Mouse (Mus musculus) spleen, postnatal 36 days (tissue): Measurements from ENCODE around the gene Ung.

Source experiments
- DNase-seq, 2 experiments: peaks; one replicate each; pipeline ENCODE4 v3.0.0; 2022; ENCODE audit warnings: low spot score in 2 of 2, mixed read lengths in 1 of 2

Ung gene

GRCm38 (mm10) chr5:114130698-114131520 is 723 bp downstream of the Ung start:
- DNase-seq, result peak; percentile 90

GRCm38 (mm10) chr5:114131521-114131840 is 1.3 kb downstream of the Ung start:
- peak; percentile 54 to 65 for DNase-seq

GRCm38 (mm10) chr5:114132841-114133240 is 2.7 kb downstream of the Ung start:
- DNase-seq, result no peak

GRCm38 (mm10) chr5:114134091-114134534 is 3.9 kb downstream of the Ung start:
- DNase-seq, result peak; percentile 32 to 38

GRCm38 (mm10) chr5:114135516-114135915 is 5.3 kb downstream of the Ung start:
- DNase-seq, result no peak

GRCm38 (mm10) chr5:114137481-114138276 is 7.5 kb downstream of the Ung start:
- no peak for DNase-seq

- no peak for DNase-seq
Observed at GRCm38 (mm10) chr5:114138277-114139164, 8.3 kb downstream of the Ung start.

GRCm38 (mm10) chr5:114139175-114139574 is 9.0 kb downstream of the Ung start:
- peak; percentile 19 to 30 for DNase-seq

- DNase-seq, result no peak
Observed at GRCm38 (mm10) chr5:114146028-114146888, 16.1 kb downstream of the Ung start, which contains the start of gene Acacb. Acacb (plus strand) TSS chr5:114146535.

GRCm38 (mm10) chr5:114147043-114147972 is 17.1 kb downstream of the Ung start:
- no peak for DNase-seq

GRCm38 (mm10) chr5:114152359-114153092 is 22.3 kb downstream of the Ung start:
- no peak for DNase-seq

GRCm38 (mm10) chr5:114153490-114153889 is 23.3 kb downstream of the Ung start:
- DNase-seq, result no peak

- DNase-seq, result no peak
Observed at GRCm38 (mm10) chr5:114154765-114155164, 24.6 kb downstream of the Ung start.

- DNase-seq, result no peak
Observed at GRCm38 (mm10) chr5:114155168-114155933, 25.2 kb downstream of the Ung start.

GRCm38 (mm10) chr5:114157236-114157635 is 27.1 kb downstream of the Ung start:
- DNase-seq, result no peak

- DNase-seq, result no peak
Observed at GRCm38 (mm10) chr5:114161424-114161823, 31.2 kb downstream of the Ung start.

GRCm38 (mm10) chr5:114162106-114162815 is 32.1 kb downstream of the Ung start:
- no peak for DNase-seq
